Mouse (Mus musculus): ENCODE results near the gene Lrp1.
"Not testable (repeated sequence)": the region's sequence is repeated elsewhere in the genome, so short reads cannot be mapped to it uniquely, and the experiment has no call there.

Gene Lrp1

GRCm38 (mm10) chr10:127620406-127621190 is at the start of gene Lrp1:
Gene Lrp1 (minus strand): TSS chr10:127621148.
- DNase-seq (ENCODE audit: low spot score), result no peak

- no peak for DNase-seq (ENCODE audit: low spot score)
These were observed 49.2 kb upstream of the Lrp1 start for GRCm38 (mm10) chr10:127670185-127670584.

- no peak for DNase-seq (ENCODE audit: low spot score)
These were observed 48.2 kb upstream of the Lrp1 start for GRCm38 (mm10) chr10:127669170-127669569.

- DNase-seq (ENCODE audit: low spot score), result no peak
These were observed 47.4 kb upstream of the Lrp1 start, which contains the start of gene Nab2 for GRCm38 (mm10) chr10:127668093-127669050. Gene Nab2 (minus strand): TSS chr10:127668568.

- DNase-seq (ENCODE audit: low spot score), result no peak
These were observed 46.5 kb upstream of the Lrp1 start for GRCm38 (mm10) chr10:127667269-127668092.

GRCm38 (mm10) chr10:127666501-127667268 is 45.7 kb upstream of the Lrp1 start, which contains the start of gene Nemp1:
Gene Nemp1 (plus strand): TSS chr10:127666901.
- DNase-seq (ENCODE audit: low spot score), result no peak

GRCm38 (mm10) chr10:127665366-127666181 is 44.6 kb upstream of the Lrp1 start:
- no peak for DNase-seq (ENCODE audit: low spot score)

GRCm38 (mm10) chr10:127664891-127665290 is 43.9 kb upstream of the Lrp1 start:
- no peak for DNase-seq (ENCODE audit: low spot score)

GRCm38 (mm10) chr10:127664166-127664565 is 43.2 kb upstream of the Lrp1 start:
- DNase-seq (ENCODE audit: low spot score), result no peak

- no peak for DNase-seq (ENCODE audit: low spot score)
These were observed 42.6 kb upstream of the Lrp1 start for GRCm38 (mm10) chr10:127663590-127663989.

GRCm38 (mm10) chr10:127662666-127663253 is 41.8 kb upstream of the Lrp1 start:
- DNase-seq (ENCODE audit: low spot score), result no peak

- DNase-seq (ENCODE audit: low spot score), result no peak
These were observed 41.1 kb upstream of the Lrp1 start for GRCm38 (mm10) chr10:127661915-127662663.

GRCm38 (mm10) chr10:127661291-127661914 is 40.5 kb upstream of the Lrp1 start:
- no peak for DNase-seq (ENCODE audit: low spot score)

GRCm38 (mm10) chr10:127659551-127659950 is 38.6 kb upstream of the Lrp1 start:
- DNase-seq (ENCODE audit: low spot score), result no peak

- DNase-seq (ENCODE audit: low spot score), result no peak
These were observed 37.1 kb upstream of the Lrp1 start for GRCm38 (mm10) chr10:127658076-127658475.

- DNase-seq (ENCODE audit: low spot score), result not testable (repeated sequence)
These were observed 36.7 kb upstream of the Lrp1 start for GRCm38 (mm10) chr10:127657617-127658016.

- no peak for DNase-seq (ENCODE audit: low spot score)
These were observed 34.1 kb upstream of the Lrp1 start for GRCm38 (mm10) chr10:127654970-127655579.

Data from layer of hippocampus, adult 9-10 months (tissue).